Mouse (Mus musculus) liver, embryonic 12.5 days (tissue): ENCODE data around the gene Rpl24. TPM values are rescaled to one million over a fixed set of nuclear protein-coding genes. Genes with fewer than 3 reads are reported as not detected.

Experiments used
- polyA plus RNA-seq: library from polyadenylated mRNA; unstranded; fragments of >200 nt; fragmentation: Nextera tagmentation; extraction: Ambion mirVana; gene quantifications from 2 replicates; pipeline ENCODE4 v1.2.1, GENCODE M21; 2016

Gene Rpl24
- polyA plus RNA-seq, 1 experiment from 2014 or later, result 654 TPM

Other genes with a start within 250 kb of the Rpl24 start
- 2.4 and 2.6 TPM in 2 replicates for gene Nfkbiz, start 127.4 kb upstream of the Rpl24 start, polyA plus RNA-seq
- gene Nxpe3, start 71.0 kb upstream of the Rpl24 start, polyA plus RNA-seq, result 0.57 and 0.71 TPM in 2 replicates
- gene Cep97, start 31.4 kb upstream of the Rpl24 start, polyA plus RNA-seq, result 5.7 and 6.0 TPM in 2 replicates
- 17.5 and 17.6 TPM in 2 replicates for gene Zbtb11, start 7.6 kb downstream of the Rpl24 start, polyA plus RNA-seq
- gene Pcnp, start 63.5 kb downstream of the Rpl24 start, polyA plus RNA-seq, result 140 and 142 TPM in 2 replicates
- gene Trmt10c, start 71.5 kb downstream of the Rpl24 start, polyA plus RNA-seq, result 23.1 and 24.1 TPM in 2 replicates
- 21.0 and 22.9 TPM in 2 replicates for gene Senp7, start 82.1 kb downstream of the Rpl24 start, polyA plus RNA-seq
- gene Impg2, start 238.0 kb downstream of the Rpl24 start, polyA plus RNA-seq, result 0.11 and 0.18 TPM in 2 replicates